Mouse (Mus musculus) gastrocnemius, postnatal 14 days (tissue): Measurements from ENCODE around the gene Catspere2. TPM values are rescaled to one million over a fixed set of nuclear protein-coding genes. Genes with fewer than 3 reads are reported as not detected.

Experiments used
- DNase-seq: peaks from one replicate; pipeline ENCODE4 v3.0.0; 2021; ENCODE audit warnings: mixed read lengths
- intact Hi-C: fragments of 180-260 bp; cut with DNase I; formaldehyde crosslinking; loops from one replicate; pipeline ENCODE4 v1.15.1; 2025; ENCODE audit warnings: low total_unique reads
- total RNA-seq, 2 experiments: library from RNA; stranded (reverse); gene quantifications; 2 replicates each; pipeline ENCODE4 v1.2.3; 2021

Catspere2 gene
- total RNA-seq, 2 experiments from 2014 or later, result 0.16 TPM; not detected in 1

DNA sequence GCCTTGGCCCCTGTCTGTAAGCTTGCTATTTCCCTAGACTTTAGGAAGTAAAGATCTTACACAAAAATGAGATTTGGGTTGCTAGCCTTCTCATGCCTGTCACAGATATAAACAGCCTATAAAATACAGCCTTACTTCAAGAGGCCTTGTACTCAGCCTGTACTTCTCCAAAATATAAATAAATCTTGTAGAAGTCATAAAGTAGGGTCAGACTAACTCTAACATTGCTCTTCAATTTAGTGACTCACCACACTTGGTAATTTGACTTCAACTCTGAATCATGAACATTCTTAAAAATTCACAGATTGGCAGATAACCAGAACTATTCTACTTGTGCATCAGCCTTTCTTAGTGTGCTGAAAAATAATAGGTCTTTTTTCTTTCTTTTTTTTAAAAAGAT lies 233.9 kb downstream of the Catspere2 start:
- DNase-seq, result no peak
- intact Hi-C loops, result no loop called here

DNA sequence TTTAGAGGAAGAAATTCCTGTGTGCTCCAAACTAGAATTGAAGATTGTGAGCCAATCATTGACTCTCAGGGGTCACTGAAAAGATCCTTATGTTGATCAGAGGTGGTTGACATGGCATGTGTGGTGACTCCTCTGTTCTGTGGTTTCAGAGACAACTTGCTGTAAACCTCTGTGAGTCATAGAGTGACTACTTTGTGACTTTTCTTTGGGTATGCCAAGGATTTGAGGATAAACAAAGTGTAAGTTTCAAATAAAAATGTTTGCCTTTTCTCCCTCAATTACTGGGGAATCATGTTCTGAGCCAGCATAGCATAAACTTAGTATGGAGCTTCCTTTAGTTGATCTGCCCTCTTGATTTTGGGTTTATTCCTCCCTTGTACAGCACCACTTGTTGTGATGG lies 235.1 kb downstream of the Catspere2 start:
- intact Hi-C loops, result no loop called here
- DNase-seq, result no peak

DNA sequence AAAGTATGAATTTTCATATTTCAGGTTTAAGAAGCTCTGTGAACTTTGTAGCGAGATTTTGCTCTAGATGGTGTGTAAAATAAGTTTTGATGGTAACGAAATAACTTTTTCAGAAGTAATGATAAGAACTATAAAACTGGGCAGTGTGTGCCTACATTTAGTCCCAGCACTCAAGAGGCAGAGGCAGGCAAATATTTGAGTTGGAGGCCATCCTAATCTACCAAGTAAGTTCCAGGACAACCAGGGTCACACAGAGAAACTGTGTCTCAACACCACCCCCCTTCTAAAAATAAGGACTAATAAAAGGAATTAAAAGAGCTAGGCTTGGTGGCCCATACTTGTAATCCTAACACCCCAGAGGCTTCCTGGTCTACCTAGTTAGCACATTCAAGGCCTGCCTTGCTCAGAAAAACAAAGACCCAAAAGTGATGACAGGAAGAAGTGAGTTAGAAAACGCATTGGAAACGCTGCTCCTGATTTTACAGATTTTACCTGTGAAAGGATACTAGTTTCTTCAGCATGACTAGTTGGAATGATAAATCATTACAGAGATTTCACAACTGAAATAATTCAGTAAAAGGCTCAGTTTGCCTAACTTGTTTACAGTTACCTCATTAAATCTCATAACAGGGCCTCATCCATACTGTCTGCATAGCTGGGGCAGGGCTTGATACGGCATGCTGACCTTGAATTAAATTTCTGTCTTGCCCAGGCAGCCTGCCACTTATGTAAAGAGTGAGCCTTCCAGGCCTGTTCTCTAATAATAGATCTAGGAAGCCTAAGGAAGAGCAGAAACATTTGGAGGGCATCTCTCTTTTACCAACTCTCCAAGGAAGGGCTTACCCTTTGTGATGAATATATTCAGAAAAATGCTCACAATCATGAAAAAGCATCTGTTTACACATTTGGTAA lies 236.2 kb downstream of the Catspere2 start:
- intact Hi-C loops, result no loop called here
- no peak for DNase-seq

Other genes starting within 250 kb of the Catspere2 start
- gene Adss, start 186.9 kb upstream of the Catspere2 start, total RNA-seq, result 10 to 100 TPM; 10.4 to 10.6 TPM
- gene Desi2, start 204.0 kb downstream of the Catspere2 start, total RNA-seq, result 10 to 100 TPM; 20.5 to 24.7 TPM